Mouse (Mus musculus): ENCODE data around the gene Rdh5. TPM values are rescaled to one million over a fixed set of nuclear protein-coding genes. Genes with fewer than 3 reads are reported as not detected.

Gene Rdh5
- polyA plus RNA-seq, 1 experiment, result 21.7 TPM

DNA sequence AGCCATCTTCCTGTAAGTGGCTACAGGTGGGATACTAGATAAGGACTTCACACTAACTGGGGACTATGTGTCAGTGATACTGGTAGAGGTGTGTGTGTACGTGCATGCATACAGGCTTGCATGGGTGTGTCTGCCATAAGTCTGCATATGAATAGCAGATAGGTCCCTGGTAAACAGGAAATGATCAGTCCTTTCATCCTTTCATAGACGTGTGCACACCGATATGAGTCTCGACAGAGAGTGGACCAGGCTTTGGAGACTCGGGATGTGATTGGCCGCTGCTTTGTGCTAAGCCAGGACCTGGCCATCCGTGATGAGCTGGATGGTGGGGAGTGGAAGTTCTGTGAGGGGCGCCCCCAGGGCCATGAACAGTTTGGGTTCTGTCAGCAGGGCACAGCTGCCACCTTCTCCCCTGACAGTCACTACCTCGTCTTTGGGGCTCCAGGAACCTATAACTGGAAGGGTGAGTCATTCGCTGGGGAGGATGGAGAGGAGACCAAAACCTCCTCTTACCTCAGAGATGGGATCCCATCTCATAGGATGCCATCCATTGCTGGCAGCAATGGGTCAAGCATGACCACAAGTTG is 17.9 kb upstream of the Rdh5 start:
- DNase-seq (ENCODE audit: low read depth), result no peak
- TF ChIP-seq CTCF (IDR thresholded peaks at IDR 0.05; ENCODE audit: borderline replicate concordance, extremely low read depth, insufficient read depth, insufficient read length), result no peak
- no peak for TF ChIP-seq POLR2A (IDR thresholded peaks at IDR 0.05; ENCODE audit: borderline replicate concordance, extremely low read depth, insufficient read depth, insufficient read length, poor library complexity, severe bottlenecking)

DNA sequence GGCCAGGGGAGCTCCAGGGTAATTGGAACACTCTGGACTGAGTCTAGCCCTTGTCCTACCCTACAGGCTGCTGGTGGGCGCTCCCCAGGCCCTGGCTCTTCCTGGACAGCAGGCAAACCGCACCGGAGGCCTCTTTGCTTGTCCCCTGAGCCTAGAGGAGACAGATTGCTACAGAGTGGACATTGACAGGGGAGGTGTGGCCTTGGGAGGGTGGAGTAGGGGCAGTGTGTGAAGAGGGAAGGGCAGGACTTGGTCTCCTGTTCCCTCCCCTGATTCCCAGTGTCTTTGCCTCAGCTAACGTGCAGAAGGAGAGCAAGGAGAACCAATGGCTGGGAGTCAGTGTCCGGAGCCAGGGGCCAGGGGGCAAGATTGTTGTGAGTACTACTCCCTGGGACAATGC is 16.3 kb upstream of the Rdh5 start:
- DNase-seq (ENCODE audit: low read depth), result no peak

DNA sequence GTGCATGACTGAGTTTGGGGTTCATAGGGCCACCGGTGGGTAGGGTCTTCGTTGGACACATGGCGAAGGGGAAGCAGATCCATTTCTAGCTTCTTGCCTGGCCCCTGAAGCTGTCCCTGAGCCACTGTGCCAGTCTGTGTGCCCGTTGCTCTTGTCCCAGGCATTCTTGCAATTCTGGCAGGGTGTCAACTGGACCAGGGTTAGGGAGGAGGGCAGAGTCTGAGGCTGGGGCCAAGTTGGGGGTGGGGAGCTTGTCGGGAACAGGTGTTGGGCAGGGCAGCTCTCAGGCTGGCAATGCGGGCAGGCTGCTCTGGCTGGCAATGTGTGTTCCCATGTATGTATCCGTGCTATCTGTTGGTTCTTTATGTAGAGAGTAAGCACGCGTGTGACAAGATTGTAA is 15.8 kb upstream of the Rdh5 start:
- peak; percentile 46 for DNase-seq (ENCODE audit: low read depth)
- TF ChIP-seq CTCF (IDR thresholded peaks at IDR 0.05; ENCODE audit: borderline replicate concordance, extremely low read depth, insufficient read depth, insufficient read length) (no peak), POLR2A (IDR thresholded peaks at IDR 0.05; ENCODE audit: borderline replicate concordance, extremely low read depth, insufficient read depth, insufficient read length, poor library complexity, severe bottlenecking) (no peak)

More for the DNA sequence above, 16.3 kb upstream of the Rdh5 start:
- TF ChIP-seq POLR2A (IDR thresholded peaks at IDR 0.05; ENCODE audit: borderline replicate concordance, extremely low read depth, insufficient read depth, insufficient read length, poor library complexity, severe bottlenecking) (no peak), CTCF (IDR thresholded peaks at IDR 0.05; ENCODE audit: borderline replicate concordance, extremely low read depth, insufficient read depth, insufficient read length) (no peak)

DNA sequence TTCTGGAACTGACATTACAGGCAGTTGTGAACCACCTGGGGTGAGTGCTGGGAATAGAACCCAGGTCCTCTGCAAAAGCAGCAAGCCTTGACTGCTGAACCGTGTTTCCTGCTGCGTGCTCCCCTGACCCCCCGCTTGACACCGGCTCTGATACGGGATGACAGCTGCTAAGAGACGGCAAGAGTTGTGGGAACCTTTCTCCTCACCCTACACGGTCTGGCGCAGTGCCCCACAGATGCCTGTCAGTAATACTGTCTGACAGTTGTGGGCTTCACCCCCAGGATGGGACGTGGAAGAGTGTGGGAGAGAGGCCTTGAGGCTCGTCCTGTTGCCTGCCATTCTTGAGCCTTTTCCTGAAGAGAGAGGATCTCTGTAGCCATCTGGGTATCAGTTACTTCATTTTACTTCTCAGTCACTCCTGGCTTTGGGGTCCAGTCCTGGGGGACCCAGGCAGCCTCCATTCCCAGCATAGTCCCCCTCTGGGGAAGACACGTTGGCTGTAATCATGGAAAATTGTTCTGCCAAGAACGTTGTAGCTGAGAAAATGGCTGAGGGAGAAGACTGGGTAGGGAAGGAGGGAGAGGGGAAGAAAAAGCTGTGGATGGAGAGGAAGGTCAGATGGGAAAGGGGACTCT is 15.2 kb upstream of the Rdh5 start:
- DNase-seq (ENCODE audit: low read depth), result no peak
- no peak for TF ChIP-seq CTCF (IDR thresholded peaks at IDR 0.05; ENCODE audit: borderline replicate concordance, extremely low read depth, insufficient read depth, insufficient read length)
- TF ChIP-seq POLR2A (IDR thresholded peaks at IDR 0.05; ENCODE audit: borderline replicate concordance, extremely low read depth, insufficient read depth, insufficient read length, poor library complexity, severe bottlenecking), result no peak

DNA sequence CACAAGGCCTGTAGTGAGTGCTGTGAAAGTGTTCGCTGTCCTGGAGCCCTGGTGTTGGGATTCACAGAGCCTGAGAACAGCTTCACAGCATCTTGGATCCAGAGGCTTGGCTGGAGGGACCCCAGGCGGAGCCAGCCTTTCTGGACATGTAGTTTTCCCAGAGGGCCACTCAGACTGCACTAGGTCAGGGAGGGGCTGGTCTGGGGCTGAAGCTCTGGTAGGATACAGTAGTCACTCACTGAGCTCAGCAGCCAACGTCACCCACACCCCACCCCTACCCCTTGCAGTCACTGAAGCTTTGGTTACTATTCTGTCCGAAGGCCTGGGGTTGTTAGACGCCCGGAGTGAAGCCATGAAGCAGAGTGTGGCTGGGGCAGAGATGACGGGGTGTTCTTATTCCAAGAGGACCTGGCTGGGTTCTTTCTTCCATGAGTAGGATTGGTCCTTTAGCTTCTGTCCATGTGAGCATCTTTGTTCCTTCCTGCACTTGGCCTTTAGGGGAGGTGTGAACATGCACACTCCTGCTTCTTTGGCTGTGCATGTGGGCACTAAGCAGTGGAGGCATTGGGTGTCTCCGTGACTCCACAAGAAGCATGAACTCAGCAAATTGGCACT is 13.2 kb upstream of the Rdh5 start:
- DNase-seq (ENCODE audit: low read depth), result no peak

GRCm38 (mm10) chr10:128934997-128935787 is 12.5 kb upstream of the Rdh5 start:
- TF ChIP-seq CTCF (IDR thresholded peaks at IDR 0.05; ENCODE audit: borderline replicate concordance, extremely low read depth, insufficient read depth, insufficient read length) (no peak), POLR2A (IDR thresholded peaks at IDR 0.05; ENCODE audit: borderline replicate concordance, extremely low read depth, insufficient read depth, insufficient read length, poor library complexity, severe bottlenecking) (no peak)
- no peak for DNase-seq (ENCODE audit: low read depth)

More for the DNA sequence above, 13.2 kb upstream of the Rdh5 start:
- TF ChIP-seq POLR2A (IDR thresholded peaks at IDR 0.05; ENCODE audit: borderline replicate concordance, extremely low read depth, insufficient read depth, insufficient read length, poor library complexity, severe bottlenecking), result no peak
- no peak for TF ChIP-seq CTCF (IDR thresholded peaks at IDR 0.05; ENCODE audit: borderline replicate concordance, extremely low read depth, insufficient read depth, insufficient read length)

DNA sequence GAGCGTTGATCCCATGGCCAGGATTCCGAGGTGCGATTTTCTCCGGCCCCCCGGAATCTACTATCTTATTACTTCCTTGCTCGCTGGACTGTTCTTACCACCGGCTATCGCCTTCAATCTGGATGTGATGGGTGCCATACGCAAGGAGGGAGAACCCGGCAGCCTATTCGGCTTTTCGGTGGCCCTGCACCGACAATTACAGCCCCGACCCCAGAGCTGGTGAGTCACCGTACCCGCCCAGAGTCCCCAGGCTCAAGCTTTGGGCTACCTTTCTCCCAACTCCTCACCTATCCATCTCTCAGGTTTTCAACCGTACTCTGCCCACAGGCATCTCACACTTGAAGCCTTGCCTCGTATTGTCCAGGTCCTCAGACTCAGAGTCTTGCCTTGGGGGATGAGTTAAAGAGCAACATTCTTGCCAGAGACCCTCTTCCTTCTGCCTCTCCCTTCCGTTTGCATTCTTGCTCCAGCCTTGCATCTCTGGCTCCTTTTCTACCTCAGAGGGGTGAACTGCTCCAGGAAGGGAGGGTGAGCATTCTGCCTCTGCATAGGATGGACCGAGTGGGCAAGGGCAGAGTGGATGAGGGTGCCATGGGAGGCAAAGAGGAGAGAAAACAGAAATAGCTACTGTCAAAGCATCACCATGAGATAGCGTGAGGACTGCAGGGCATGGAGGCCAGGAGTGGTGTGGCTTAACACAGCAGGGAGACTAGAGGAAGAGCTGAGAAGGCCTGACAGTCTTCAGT is 11.5 kb upstream of the Rdh5 start:
- no peak for TF ChIP-seq CTCF (IDR thresholded peaks at IDR 0.05; ENCODE audit: borderline replicate concordance, extremely low read depth, insufficient read depth, insufficient read length)
- no peak for TF ChIP-seq POLR2A (IDR thresholded peaks at IDR 0.05; ENCODE audit: borderline replicate concordance, extremely low read depth, insufficient read depth, insufficient read length, poor library complexity, severe bottlenecking)
- DNase-seq (ENCODE audit: low read depth), result no peak

- no peak for TF ChIP-seq CTCF (IDR thresholded peaks at IDR 0.05; ENCODE audit: borderline replicate concordance, extremely low read depth, insufficient read depth, insufficient read length)
- no peak for TF ChIP-seq POLR2A (IDR thresholded peaks at IDR 0.05; ENCODE audit: borderline replicate concordance, extremely low read depth, insufficient read depth, insufficient read length, poor library complexity, severe bottlenecking)
- DNase-seq (ENCODE audit: low read depth), result peak; percentile 59
Measured at GRCm38 (mm10) chr10:128933574-128933973, 10.9 kb upstream of the Rdh5 start, which contains the start of gene Itga7. Itga7 (plus strand) TSS chr10:128933818.

- no peak for TF ChIP-seq CTCF (IDR thresholded peaks at IDR 0.05; ENCODE audit: borderline replicate concordance, extremely low read depth, insufficient read depth, insufficient read length)
- TF ChIP-seq POLR2A (IDR thresholded peaks at IDR 0.05; ENCODE audit: borderline replicate concordance, extremely low read depth, insufficient read depth, insufficient read length, poor library complexity, severe bottlenecking), result no peak
- no peak for DNase-seq (ENCODE audit: low read depth)
Measured at GRCm38 (mm10) chr10:128931441-128931840, 8.8 kb upstream of the Rdh5 start.

DNA sequence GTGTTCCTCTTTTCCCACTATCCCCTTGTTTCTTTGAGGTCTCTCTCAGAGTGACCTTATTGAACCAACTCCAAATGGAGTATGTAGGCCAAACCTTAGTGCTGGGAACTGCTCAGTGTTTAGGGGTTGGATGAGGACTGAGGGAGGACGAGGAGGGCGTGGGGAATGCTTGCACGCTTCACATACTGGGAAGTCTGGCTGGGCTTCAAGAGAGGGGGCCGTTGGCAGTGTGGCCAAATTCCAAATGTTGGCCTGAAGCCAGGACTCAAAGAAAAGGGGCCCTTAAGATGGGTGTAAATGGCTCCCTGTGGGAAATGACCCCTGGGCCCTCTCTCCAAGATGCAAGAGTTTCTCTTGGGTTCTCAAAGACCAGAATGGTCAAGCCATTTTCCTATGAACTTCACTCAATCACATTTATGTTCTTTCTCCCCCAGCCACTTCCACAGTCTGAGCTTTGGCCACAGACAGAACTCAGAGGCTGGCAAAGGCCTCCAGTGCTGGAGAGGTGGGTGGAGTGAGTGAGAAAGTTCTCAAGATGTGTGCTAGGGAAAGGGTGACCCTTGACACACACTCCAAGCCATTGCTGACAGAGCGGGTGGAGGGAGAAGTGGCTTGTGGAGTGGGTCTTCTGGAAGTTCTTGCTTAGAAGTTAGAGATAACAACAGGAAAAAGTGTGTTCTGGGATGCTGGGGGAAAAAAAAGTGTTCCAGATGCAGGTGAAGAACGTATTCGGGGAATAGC is 7.1 kb upstream of the Rdh5 start:
- no peak for TF ChIP-seq POLR2A (IDR thresholded peaks at IDR 0.05; ENCODE audit: borderline replicate concordance, extremely low read depth, insufficient read depth, insufficient read length, poor library complexity, severe bottlenecking)
- TF ChIP-seq CTCF (IDR thresholded peaks at IDR 0.05; ENCODE audit: borderline replicate concordance, extremely low read depth, insufficient read depth, insufficient read length), result no peak

More for the DNA sequence above, 7.1 kb upstream of the Rdh5 start:
- peak; percentile 68 for DNase-seq (ENCODE audit: low read depth)

Measured in brain, embryonic 14.5 days (tissue).